Mouse (Mus musculus): ENCODE results near the gene Snx29. TPM values are rescaled to one million over a fixed set of nuclear protein-coding genes. Genes with fewer than 3 reads are reported as not detected.
"Not testable (repeated sequence)": the region's sequence is repeated elsewhere in the genome, so short reads cannot be mapped to it uniquely, and the experiment has no call there.

Gene Snx29
- total and polyA plus RNA-seq, 3 experiments = 2.6 to 9.9 (median 8.9) TPM

GRCm38 (mm10) chr16:11285949-11286348, 36.8 kb upstream of the Snx29 start:
- intact Hi-C loops (cut with DNase I) = no loop called here
- no peak for DNase-seq
- no peaks in the 10 kb centered on the region for H3K36me3 ChIP-seq (ENCODE audit: control insufficient read depth, insufficient read depth, low read length)
- WGBS = 85% methylated on average over 2 of the region's 2 CpGs
- H3K4me1 ChIP-seq (ENCODE audit: control insufficient read depth, insufficient read depth, low read length) = no peaks in the 10 kb centered on the region
- no peaks in the 10 kb centered on the region for H3K27me3 ChIP-seq (ENCODE audit: control insufficient read depth, insufficient read depth, low read length)
- TF ChIP-seq POLR2A (IDR thresholded peaks at IDR 0.05; ENCODE audit: insufficient read depth, low read depth, low read length) (no peak), EP300 (IDR thresholded peaks at IDR 0.05; ENCODE audit: insufficient read depth, low read depth, low read length) (no peak), CTCF (IDR thresholded peaks at IDR 0.05) (no peak)
- no peak overlapping the region for H3K27ac ChIP-seq
- H3K9ac ChIP-seq (ENCODE audit: low read depth, low read length) = no peak overlapping the region
- no peak overlapping the region for H3K4me3 ChIP-seq
- no peaks in the 10 kb centered on the region for H3K79me2 ChIP-seq (replicated peaks; ENCODE audit: control insufficient read depth, insufficient read depth, low read length)

- 91% methylated on average over 8 of the region's 8 CpGs for WGBS
- H3K9ac ChIP-seq (ENCODE audit: low read depth, low read length); DNase-seq; H3K4me3 ChIP-seq; H3K27me3 ChIP-seq (ENCODE audit: control insufficient read depth, insufficient read depth, low read length); H3K27ac ChIP-seq; intact Hi-C loops (cut with DNase I); H3K36me3 ChIP-seq (ENCODE audit: control insufficient read depth, insufficient read depth, low read length); H3K79me2 ChIP-seq (replicated peaks; ENCODE audit: control insufficient read depth, insufficient read depth, low read length); H3K4me1 ChIP-seq (ENCODE audit: control insufficient read depth, insufficient read depth, low read length): not testable (repeated sequence)
These were observed 33.8 kb upstream of the Snx29 start for GRCm38 (mm10) chr16:11288873-11289272.

- intact Hi-C loops (cut with DNase I); H3K79me2 ChIP-seq (replicated peaks; ENCODE audit: control insufficient read depth, insufficient read depth, low read length); H3K36me3 ChIP-seq (ENCODE audit: control insufficient read depth, insufficient read depth, low read length); H3K27me3 ChIP-seq (ENCODE audit: control insufficient read depth, insufficient read depth, low read length); H3K4me3 ChIP-seq; H3K9ac ChIP-seq (ENCODE audit: low read depth, low read length); DNase-seq; H3K27ac ChIP-seq; H3K4me1 ChIP-seq (ENCODE audit: control insufficient read depth, insufficient read depth, low read length): not testable (repeated sequence)
- WGBS = 77% methylated on average over 4 of the region's 4 CpGs
These were observed 27.1 kb upstream of the Snx29 start for GRCm38 (mm10) chr16:11295583-11295982.

GRCm38 (mm10) chr16:11297700-11298099, 25.0 kb upstream of the Snx29 start:
- H3K9ac ChIP-seq (ENCODE audit: low read depth, low read length); DNase-seq; H3K79me2 ChIP-seq (replicated peaks; ENCODE audit: control insufficient read depth, insufficient read depth, low read length); intact Hi-C loops (cut with DNase I); H3K4me1 ChIP-seq (ENCODE audit: control insufficient read depth, insufficient read depth, low read length); H3K27me3 ChIP-seq (ENCODE audit: control insufficient read depth, insufficient read depth, low read length); H3K27ac ChIP-seq; H3K36me3 ChIP-seq (ENCODE audit: control insufficient read depth, insufficient read depth, low read length); H3K4me3 ChIP-seq: not testable (repeated sequence)
- TF ChIP-seq CTCF (IDR thresholded peaks at IDR 0.05) = peak; percentile 54
- WGBS = 59% methylated on average over 1 of the region's 1 CpGs

GRCm38 (mm10) chr16:11303741-11304140, 19.0 kb upstream of the Snx29 start:
- no peaks in the 10 kb centered on the region for H3K79me2 ChIP-seq (replicated peaks; ENCODE audit: control insufficient read depth, insufficient read depth, low read length)
- no peak overlapping the region for H3K9ac ChIP-seq (ENCODE audit: low read depth, low read length)
- intact Hi-C loops (cut with DNase I) = no loop called here
- no peak for DNase-seq
- no peaks in the 10 kb centered on the region for H3K4me1 ChIP-seq (ENCODE audit: control insufficient read depth, insufficient read depth, low read length)
- TF ChIP-seq POLR2A (IDR thresholded peaks at IDR 0.05; ENCODE audit: insufficient read depth, low read depth, low read length) (no peak), EP300 (IDR thresholded peaks at IDR 0.05; ENCODE audit: insufficient read depth, low read depth, low read length) (no peak), CTCF (IDR thresholded peaks at IDR 0.05) (no peak)
- no peaks in the 10 kb centered on the region for H3K36me3 ChIP-seq (ENCODE audit: control insufficient read depth, insufficient read depth, low read length)
- no peak overlapping the region for H3K4me3 ChIP-seq
- no peak overlapping the region for H3K27ac ChIP-seq
- no peaks in the 10 kb centered on the region for H3K27me3 ChIP-seq (ENCODE audit: control insufficient read depth, insufficient read depth, low read length)

GRCm38 (mm10) chr16:11305531-11305930, 17.2 kb upstream of the Snx29 start:
- no peak for DNase-seq
- H3K36me3 ChIP-seq (ENCODE audit: control insufficient read depth, insufficient read depth, low read length) = no peaks in the 10 kb centered on the region
- TF ChIP-seq POLR2A (IDR thresholded peaks at IDR 0.05; ENCODE audit: insufficient read depth, low read depth, low read length) (no peak), CTCF (IDR thresholded peaks at IDR 0.05) (no peak), EP300 (IDR thresholded peaks at IDR 0.05; ENCODE audit: insufficient read depth, low read depth, low read length) (no peak)
- intact Hi-C loops (cut with DNase I) = no loop called here
- WGBS = 92% methylated on average over 2 of the region's 2 CpGs
- no peak overlapping the region for H3K4me3 ChIP-seq
- H3K4me1 ChIP-seq (ENCODE audit: control insufficient read depth, insufficient read depth, low read length) = no peaks in the 10 kb centered on the region
- no peak overlapping the region for H3K27ac ChIP-seq
- no peaks in the 10 kb centered on the region for H3K79me2 ChIP-seq (replicated peaks; ENCODE audit: control insufficient read depth, insufficient read depth, low read length)
- no peak overlapping the region for H3K9ac ChIP-seq (ENCODE audit: low read depth, low read length)
- no peaks in the 10 kb centered on the region for H3K27me3 ChIP-seq (ENCODE audit: control insufficient read depth, insufficient read depth, low read length)

- intact Hi-C loops (cut with DNase I) = no loop called here
- no peak within 1 kb of the TSS for H3K4me3 ChIP-seq
- 66% methylated on average over 7 of the region's 7 CpGs for WGBS
- no peaks in the 10 kb centered on the region; the same call in 1 of the 2 replicates for H3K4me1 ChIP-seq (ENCODE audit: control insufficient read depth, insufficient read depth, low read length)
- H3K27ac ChIP-seq = no peak within 1 kb of the TSS
- no peaks in the 10 kb centered on the region for H3K79me2 ChIP-seq (replicated peaks; ENCODE audit: control insufficient read depth, insufficient read depth, low read length)
- no peak for DNase-seq
- H3K27me3 ChIP-seq (ENCODE audit: control insufficient read depth, insufficient read depth, low read length) = no peaks in the 10 kb centered on the region
- TF ChIP-seq EP300 (IDR thresholded peaks at IDR 0.05; ENCODE audit: insufficient read depth, low read depth, low read length) = no peak
- TF ChIP-seq POLR2A (IDR thresholded peaks at IDR 0.05; ENCODE audit: insufficient read depth, low read depth, low read length) = no peak
- TF ChIP-seq CTCF (IDR thresholded peaks at IDR 0.05) = no peak
- H3K36me3 ChIP-seq (ENCODE audit: control insufficient read depth, insufficient read depth, low read length) = no peaks in the 10 kb centered on the region
- H3K9ac ChIP-seq (ENCODE audit: low read depth, low read length) = no peak within 1 kb of the TSS
These were observed 9.2 kb upstream of the Snx29 start, which contains the start of gene Tnfrsf17 for GRCm38 (mm10) chr16:11313512-11313911. Gene Tnfrsf17 (plus strand): TSS chr16:11313812.

Data from heart, adult 2 months (tissue).